Mouse (Mus musculus) embryonic facial prominence, embryonic 14.5 days (tissue): ENCODE data around the gene Tnfrsf17. TPM values are rescaled to one million over a fixed set of nuclear protein-coding genes. Genes with fewer than 3 reads are reported as not detected.
"Not testable (repeated sequence)": the region's sequence is repeated elsewhere in the genome, so short reads cannot be mapped to it uniquely, and the experiment has no call there.

Experiments
- ATAC-seq: fragments of 200-750 bp; cut with Nextera tagmentation; 2 replicates; pipeline ENCODE4 v1.8.0; 2017; ENCODE audit warnings: low read depth, moderate number of reproducible peaks, moderate TSS enrichment
- DNase-seq: peaks from one replicate; pipeline ENCODE4 v3.0.0-alpha.2; 2015; ENCODE audit warnings: low spot score
- H3K27ac ChIP-seq: fragments of 300-500 bp; sonication (generic); replicated peaks from 2 replicates; pipeline ENCODE4 v1.5.1; 2014; ENCODE audit warnings: low read depth, mild to moderate bottlenecking, low read length, moderate library complexity
- H3K27me3 ChIP-seq: fragments of 300-500 bp; sonication (generic); replicated peaks from 2 replicates; pipeline ENCODE4 v1.6.1; 2014; ENCODE audit warnings: low read length; ENCODE audit not compliant: control insufficient read depth, insufficient read depth
- H3K36me3 ChIP-seq: fragments of 300-500 bp; sonication (generic); 2 replicates; pipeline ENCODE4 v1.6.1; 2014; ENCODE audit warnings: low read length, mixed read lengths; ENCODE audit not compliant: control insufficient read depth, insufficient read depth
- H3K4me1 ChIP-seq: fragments of 300-500 bp; sonication (generic); 2 replicates; pipeline ENCODE4 v1.6.1; 2014; ENCODE audit warnings: antibody characterized with exemption, low read length; ENCODE audit not compliant: control insufficient read depth, insufficient read depth
- H3K4me2 ChIP-seq: fragments of 300-500 bp; sonication (generic); 2 replicates; pipeline ENCODE4 v1.6.1; 2014; ENCODE audit warnings: low read depth, mild to moderate bottlenecking, low read length, moderate library complexity, mixed read lengths
- H3K4me3 ChIP-seq: fragments of 300-500 bp; sonication (generic); 2 replicates; pipeline ENCODE4 v1.5.1; 2014; ENCODE audit warnings: low read depth, mild to moderate bottlenecking, low read length
- H3K9ac ChIP-seq: fragments of 300-500 bp; sonication (generic); 2 replicates; pipeline ENCODE4 v1.6.1; 2014; ENCODE audit warnings: low read depth, mild to moderate bottlenecking, low read length, moderate library complexity, mixed read lengths
- H3K9me3 ChIP-seq: fragments of 300-500 bp; sonication (generic); 2 replicates; pipeline ENCODE4 v1.6.1; 2016; ENCODE audit warnings: low read length; ENCODE audit not compliant: control insufficient read depth
- WGBS: fragments of 180-500 bp; shearing (Covaris S2); extraction: QIAGEN DNeasy Blood & Tissue Kit; methylation state at CpG from one replicate; pipeline ENCODE4 v1.1.7; 2014; 5-methylcytosine and 5-hydroxymethylcytosine counted together
- polyA plus RNA-seq: library from polyadenylated mRNA; unstranded; fragments of >200 nt; fragmentation: Nextera tagmentation; extraction: Ambion mirVana; gene quantifications from 2 replicates; pipeline ENCODE4 v1.2.1, GENCODE M21; 2014

The Tnfrsf17 gene
- polyA plus RNA-seq, 1 experiment from 2014 or later = not detected

- no peak for ATAC-seq
- no peak overlapping the region for H3K27ac ChIP-seq
- no peak overlapping the region for H3K9ac ChIP-seq
- WGBS = 88% methylated on average over 2 of the region's 2 CpGs
- H3K27me3 ChIP-seq = no peaks in the 10 kb centered on the region
- no peak overlapping the region for H3K4me2 ChIP-seq
- peaks cover 14% of the 10 kb centered on the region; the same call in 1 of the 2 replicates for H3K9me3 ChIP-seq
- H3K4me1 ChIP-seq = no peaks in the 10 kb centered on the region
- H3K36me3 ChIP-seq = no peaks in the 10 kb centered on the region
- DNase-seq = no peak
- H3K4me3 ChIP-seq = no peak overlapping the region
These were observed 27.7 kb upstream of the Tnfrsf17 start for GRCm38 (mm10) chr16:11285949-11286348.

GRCm38 (mm10) chr16:11288873-11289272 lies 24.7 kb upstream of the Tnfrsf17 start:
- not testable (repeated sequence) for DNase-seq, H3K4me3 ChIP-seq, H3K36me3 ChIP-seq, H3K27me3 ChIP-seq, H3K4me1 ChIP-seq, H3K27ac ChIP-seq, H3K9ac ChIP-seq, ATAC-seq, H3K4me2 ChIP-seq
- WGBS = 86% methylated on average over 7 of the region's 8 CpGs
- peaks cover 14% of the 10 kb centered on the region; the same call in 1 of the 2 replicates for H3K9me3 ChIP-seq

- DNase-seq, H3K4me2 ChIP-seq, H3K4me3 ChIP-seq, H3K9me3 ChIP-seq, H3K36me3 ChIP-seq, H3K4me1 ChIP-seq, H3K27me3 ChIP-seq, H3K9ac ChIP-seq, ATAC-seq, H3K27ac ChIP-seq: not testable (repeated sequence)
- WGBS = 82% methylated on average over 4 of the region's 4 CpGs
These were observed 18.0 kb upstream of the Tnfrsf17 start for GRCm38 (mm10) chr16:11295583-11295982.

- DNase-seq = peak; percentile 24
- 100% methylated on average over 1 of the region's 1 CpGs for WGBS
- ATAC-seq = peak; percentile 55; the same call in 1 of the 2 replicates
- not testable (repeated sequence) for H3K27ac ChIP-seq, H3K4me3 ChIP-seq, H3K9me3 ChIP-seq, H3K4me1 ChIP-seq, H3K36me3 ChIP-seq, H3K4me2 ChIP-seq, H3K9ac ChIP-seq, H3K27me3 ChIP-seq
These were observed 15.9 kb upstream of the Tnfrsf17 start for GRCm38 (mm10) chr16:11297700-11298099.

- H3K36me3 ChIP-seq = no peaks in the 10 kb centered on the region
- no peak overlapping the region for H3K27ac ChIP-seq
- no peaks in the 10 kb centered on the region for H3K4me1 ChIP-seq
- H3K4me3 ChIP-seq = no peak overlapping the region
- ATAC-seq = no peak
- H3K27me3 ChIP-seq = no peaks in the 10 kb centered on the region
- H3K4me2 ChIP-seq = no peak overlapping the region
- no peak for DNase-seq
- no peak overlapping the region for H3K9ac ChIP-seq
- no peaks in the 10 kb centered on the region for H3K9me3 ChIP-seq
These were observed 9.9 kb upstream of the Tnfrsf17 start for GRCm38 (mm10) chr16:11303741-11304140.

- no peaks in the 10 kb centered on the region for H3K9me3 ChIP-seq
- 95% methylated on average over 2 of the region's 2 CpGs for WGBS
- H3K4me2 ChIP-seq = no peak overlapping the region
- no peaks in the 10 kb centered on the region for H3K27me3 ChIP-seq
- no peak overlapping the region for H3K9ac ChIP-seq
- no peaks in the 10 kb centered on the region for H3K36me3 ChIP-seq
- H3K4me3 ChIP-seq = no peak overlapping the region
- no peak for DNase-seq
- H3K27ac ChIP-seq = no peak overlapping the region
- H3K4me1 ChIP-seq = no peaks in the 10 kb centered on the region
- no peak for ATAC-seq
These were observed 8.1 kb upstream of the Tnfrsf17 start for GRCm38 (mm10) chr16:11305531-11305930.

GRCm38 (mm10) chr16:11315786-11316320 lies 2.2 kb downstream of the Tnfrsf17 start:
- 77% methylated on average over 5 of the region's 5 CpGs for WGBS
- ATAC-seq (no peak), DNase-seq (no peak)
- H3K9me3 ChIP-seq = no peaks in the 10 kb centered on the region
- H3K27ac ChIP-seq = no peak overlapping the region
- H3K36me3 ChIP-seq = no peaks in the 10 kb centered on the region
- no peak overlapping the region for H3K9ac ChIP-seq
- H3K4me1 ChIP-seq = no peaks in the 10 kb centered on the region
- H3K4me2 ChIP-seq = no peak overlapping the region
- no peak overlapping the region for H3K4me3 ChIP-seq
- no peaks in the 10 kb centered on the region for H3K27me3 ChIP-seq

GRCm38 (mm10) chr16:11316748-11317147 lies 3.1 kb downstream of the Tnfrsf17 start:
- ATAC-seq (no peak), DNase-seq (no peak)
- Histone ChIP-seq H3K9me3 (no peaks in the 10 kb centered on the region), H3K27ac (no peak overlapping the region), H3K4me3 (no peak overlapping the region), H3K4me1 (no peaks in the 10 kb centered on the region), H3K27me3 (no peaks in the 10 kb centered on the region), H3K9ac (no peak overlapping the region), H3K4me2 (no peak overlapping the region), H3K36me3 (no peaks in the 10 kb centered on the region)
- 74% methylated on average over 5 of the region's 5 CpGs for WGBS

- Histone ChIP-seq H3K36me3 (no peaks in the 10 kb centered on the region), H3K4me3 (no peak overlapping the region), H3K9me3 (no peaks in the 10 kb centered on the region), H3K4me1 (peaks cover 4% of the 10 kb centered on the region; the same call in 1 of the 2 replicates), H3K4me2 (no peak overlapping the region), H3K27me3 (no peaks in the 10 kb centered on the region), H3K27ac (0 out of 2 replicates have a peak overlapping the region, but pooled peaks have one; percentile 24), H3K9ac (no peak overlapping the region)
- ATAC-seq (no peak), DNase-seq (peak; percentile 35)
- WGBS = 34% methylated on average over 6 of the region's 6 CpGs
These were observed 3.7 kb downstream of the Tnfrsf17 start for GRCm38 (mm10) chr16:11317324-11317723.
